In genomic region chr3:52338761-52339160, GRCm38 (mm10) we compare ENCODE assay signal across 27 mouse cellular contexts.
DNase-seq lines count a peak whose midpoint lies in the region; ATAC-seq and TF ChIP-seq lines count a peak whose summit lies in the region.
"Had no signal": no experiment of that assay in that cellular context is flagged by ENCODE, and none has a peak within 500 bp of the region (broad histone marks: within the 10 kb centered on the region; RNA-seq: fewer than 3 reads in every experiment).

No protein-coding gene starts in this region.

- peaks cover 37% of the 10 kb centered on the region for H3K4me1 ChIP-seq in heart, embryonic 15.5 days (replicated peaks)
- H3K4me1 ChIP-seq in intestine, embryonic 14.5 days (replicated peaks; ENCODE audit: control insufficient read depth, insufficient read depth, low read length) = peaks cover 21% of the 10 kb centered on the region
- peaks cover 16% of the 10 kb centered on the region for H3K4me1 ChIP-seq in intestine, postnatal 0 days (replicated peaks; ENCODE audit: control insufficient read depth, insufficient read depth, low read length)
- H3K4me1 ChIP-seq in liver, embryonic 16.5 days (ENCODE audit: control insufficient read depth, low read depth, low read length) = peaks cover 18% of the 10 kb centered on the region
- H3K4me1 ChIP-seq in liver, postnatal 0 days (ENCODE audit: insufficient read depth) = peaks cover 57% of the 10 kb centered on the region
- peaks cover 20% of the 10 kb centered on the region for H3K4me1 ChIP-seq in lung, postnatal 0 days (ENCODE audit: insufficient read depth, low read depth, low read length)

- H3K9me3 ChIP-seq in heart, embryonic 15.5 days (replicated peaks) = no peaks in the 10 kb centered on the region
- H3K9me3 ChIP-seq in intestine, embryonic 14.5 days (ENCODE audit: control insufficient read depth, low read length) = no peaks in the 10 kb centered on the region
- H3K9me3 ChIP-seq in intestine, postnatal 0 days (ENCODE audit: control insufficient read depth) = no peaks in the 10 kb centered on the region
- H3K9me3 ChIP-seq in liver, embryonic 16.5 days (replicated peaks; ENCODE audit: control insufficient read depth, low read length) = no peaks in the 10 kb centered on the region
- no peaks in the 10 kb centered on the region for H3K9me3 ChIP-seq in liver, postnatal 0 days (ENCODE audit: low read length)
- H3K9me3 ChIP-seq in lung, postnatal 0 days (ENCODE audit: low read length) = no peaks in the 10 kb centered on the region
- H3K9me3 ChIP-seq: forebrain, embryonic 10.5 days; forebrain, embryonic 13.5 days; hindbrain, embryonic 10.5 days; hindbrain, embryonic 13.5 days had no signal

- H3K4me2 ChIP-seq in heart, embryonic 15.5 days = no peak overlapping the region
- H3K4me2 ChIP-seq in intestine, embryonic 14.5 days (ENCODE audit: low read length) = no peak overlapping the region
- no peak overlapping the region for H3K4me2 ChIP-seq in intestine, postnatal 0 days (replicated peaks; ENCODE audit: low read depth)
- no peak overlapping the region for H3K4me2 ChIP-seq in liver, embryonic 16.5 days (ENCODE audit: low read depth, low read length)
- no peak overlapping the region for H3K4me2 ChIP-seq in liver, postnatal 0 days (ENCODE audit: low read depth, low read length)
- no peak overlapping the region for H3K4me2 ChIP-seq in lung, postnatal 0 days (replicated peaks; ENCODE audit: low read depth, low read length)
- H3K4me2 ChIP-seq: forebrain, embryonic 13.5 days; heart, embryonic 11.5 days; hindbrain, embryonic 13.5 days had no signal

- no peaks in the 10 kb centered on the region for H3K36me3 ChIP-seq in heart, embryonic 15.5 days
- no peaks in the 10 kb centered on the region for H3K36me3 ChIP-seq in intestine, embryonic 14.5 days (ENCODE audit: control insufficient read depth, insufficient read depth, low read length)
- H3K36me3 ChIP-seq in intestine, postnatal 0 days (ENCODE audit: control insufficient read depth, insufficient read depth) = no peaks in the 10 kb centered on the region
- no peaks in the 10 kb centered on the region for H3K36me3 ChIP-seq in liver, embryonic 16.5 days (ENCODE audit: control insufficient read depth, insufficient read depth)
- H3K36me3 ChIP-seq in liver, postnatal 0 days (replicated peaks; ENCODE audit: insufficient read depth, low read length) = no peaks in the 10 kb centered on the region
- H3K36me3 ChIP-seq in lung, postnatal 0 days (ENCODE audit: insufficient read depth, low read length) = no peaks in the 10 kb centered on the region
- H3K36me3 ChIP-seq: forebrain, embryonic 10.5 days; G1E; hindbrain, embryonic 10.5 days; hindbrain, embryonic 13.5 days had no signal

- no peak for TF ChIP-seq EP300 in liver, postnatal 0 days (IDR thresholded peaks at IDR 0.05; ENCODE audit: low read depth)
- TF ChIP-seq EP300 in lung, postnatal 0 days (IDR thresholded peaks at IDR 0.05) = peak; percentile 37; the same call in 1 of the 2 replicates

- 0 out of 2 replicates have a peak overlapping the region, but pooled peaks have one; percentile 5 for H3K27ac ChIP-seq in heart, embryonic 15.5 days
- H3K27ac ChIP-seq in intestine, embryonic 14.5 days (ENCODE audit: low read depth) = peak overlapping the region; percentile 28; the same call in 1 of the 2 replicates
- H3K27ac ChIP-seq in intestine, postnatal 0 days (ENCODE audit: low read depth, low read length) = no peak overlapping the region
- H3K27ac ChIP-seq in liver, embryonic 16.5 days (ENCODE audit: low read length) = 0 out of 2 replicates have a peak overlapping the region, but pooled peaks have one; percentile 20
- H3K27ac ChIP-seq in liver, postnatal 0 days (ENCODE audit: low read depth) = no peak overlapping the region
- no peak overlapping the region for H3K27ac ChIP-seq in lung, postnatal 0 days (ENCODE audit: low read length)
- H3K27ac ChIP-seq: forebrain, embryonic 10.5 days; forebrain, embryonic 13.5 days; hindbrain, embryonic 10.5 days; hindbrain, embryonic 13.5 days had no signal

- ATAC-seq in heart, embryonic 15.5 days (replicated peaks; ENCODE audit: insufficient number of reproducible peaks, insufficient read depth, low FRiP score, low read depth) = no peak
- no peak for ATAC-seq in intestine, embryonic 14.5 days (replicated peaks; ENCODE audit: low FRiP score, low TSS enrichment, low read depth)
- no peak for ATAC-seq in intestine, postnatal 0 days
- ATAC-seq in liver, embryonic 16.5 days (ENCODE audit: low read depth) = no peak
- ATAC-seq in liver, postnatal 0 days = no peak
- no peak for ATAC-seq in lung, postnatal 0 days
- ATAC-seq: forebrain, embryonic 13.5 days; forebrain, embryonic 16.5 days; hindbrain, embryonic 16.5 days; Patski had no signal

- intact Hi-C loops in heart, postnatal 36 days (cut with DNase I) = no loop called here

- WGBS in heart, embryonic 15.5 days = 55% methylated on average over 4 of the region's 4 CpGs
- WGBS in intestine, embryonic 14.5 days = 37% methylated on average over 4 of the region's 4 CpGs
- WGBS in intestine, postnatal 0 days = 36% methylated on average over 4 of the region's 4 CpGs
- WGBS in liver, embryonic 16.5 days (ENCODE audit: insufficient replicate concordance) = 25% methylated on average over 4 of the region's 4 CpGs
- 30% methylated on average over 4 of the region's 4 CpGs for WGBS in liver, postnatal 0 days (ENCODE audit: insufficient replicate concordance)
- 15% methylated on average over 4 of the region's 4 CpGs for WGBS in lung, postnatal 0 days

- no peak overlapping the region for H3K9ac ChIP-seq in heart, embryonic 15.5 days
- H3K9ac ChIP-seq in intestine, embryonic 14.5 days (ENCODE audit: low read length) = no peak overlapping the region
- no peak overlapping the region for H3K9ac ChIP-seq in intestine, postnatal 0 days (ENCODE audit: low read depth, low read length)
- no peak overlapping the region for H3K9ac ChIP-seq in liver, embryonic 16.5 days (ENCODE audit: low read depth, low read length)
- H3K9ac ChIP-seq in liver, postnatal 0 days (replicated peaks) = no peak overlapping the region
- no peak overlapping the region for H3K9ac ChIP-seq in lung, postnatal 0 days (replicated peaks; ENCODE audit: low read depth)
- H3K9ac ChIP-seq: forebrain, embryonic 13.5 days; hindbrain, embryonic 13.5 days had no signal

- TF ChIP-seq CTCF in intestine, postnatal 0 days (IDR thresholded peaks at IDR 0.05; ENCODE audit: low read depth) = no peak
- no peak for TF ChIP-seq CTCF in liver, postnatal 0 days (IDR thresholded peaks at IDR 0.05; ENCODE audit: low read depth)
- no peak for TF ChIP-seq CTCF in lung, postnatal 0 days (IDR thresholded peaks at IDR 0.05)

- H3K4me3 ChIP-seq in heart, embryonic 15.5 days = no peak overlapping the region
- H3K4me3 ChIP-seq in intestine, embryonic 14.5 days (ENCODE audit: low read depth, low read length) = no peak overlapping the region
- H3K4me3 ChIP-seq in intestine, postnatal 0 days (ENCODE audit: low read depth, low read length) = no peak overlapping the region
- H3K4me3 ChIP-seq in liver, embryonic 16.5 days (ENCODE audit: low read depth, low read length) = no peak overlapping the region
- no peak overlapping the region for H3K4me3 ChIP-seq in liver, postnatal 0 days (ENCODE audit: low read depth, low read length)
- H3K4me3 ChIP-seq in lung, postnatal 0 days (ENCODE audit: low read depth, low read length) = no peak overlapping the region
- H3K4me3 ChIP-seq: forebrain, embryonic 10.5 days; forebrain, embryonic 13.5 days; hindbrain, embryonic 10.5 days; hindbrain, embryonic 13.5 days had no signal

- DNase-seq in heart, postnatal 36 days = no peak
- no peak for DNase-seq in intestine, embryonic 14.5 days (ENCODE audit: low spot score)
- DNase-seq in liver, postnatal 0 days = no peak
- DNase-seq in lung, postnatal 0 days (ENCODE audit: low spot score) = peak; percentile 53
- no peak for DNase-seq in lung, postnatal 36 days
- DNase-seq: adrenal gland, postnatal 10 days; adrenal gland, postnatal 36 days; B cell, adult 2 months; cerebellum, adult 18-20 months; cerebellum, adult 9-10 months; cerebellum, postnatal 14 days; gastrocnemius, postnatal 10 days; gastrocnemius, postnatal 36 days; heart, postnatal 14 days had no signal

- H3K27me3 ChIP-seq in heart, embryonic 15.5 days = no peaks in the 10 kb centered on the region
- H3K27me3 ChIP-seq in intestine, embryonic 14.5 days (replicated peaks; ENCODE audit: control insufficient read depth, insufficient read depth, low read length) = no peaks in the 10 kb centered on the region
- no peaks in the 10 kb centered on the region for H3K27me3 ChIP-seq in intestine, postnatal 0 days (replicated peaks; ENCODE audit: control insufficient read depth, insufficient read depth, low read length)
- no peaks in the 10 kb centered on the region for H3K27me3 ChIP-seq in liver, embryonic 16.5 days (ENCODE audit: control insufficient read depth, insufficient read depth, low read depth, low read length)
- no peaks in the 10 kb centered on the region for H3K27me3 ChIP-seq in liver, postnatal 0 days (ENCODE audit: insufficient read depth, low read length)
- H3K27me3 ChIP-seq in lung, postnatal 0 days (replicated peaks; ENCODE audit: insufficient read depth, low read length) = no peaks in the 10 kb centered on the region
- H3K27me3 ChIP-seq: CH12.LX; forebrain, embryonic 13.5 days; hindbrain, embryonic 13.5 days; Patski had no signal

Comparison
In these comparisons a context has a peak if more than half of its experiments do, and no peak if none do; other contexts are left out.
1. H3K27ac ChIP-seq: peak in heart, embryonic 15.5 days (single experiment), intestine, embryonic 14.5 days (single experiment) and liver, embryonic 16.5 days (single experiment); none in intestine, postnatal 0 days (single experiment), liver, postnatal 0 days (single experiment) and lung, postnatal 0 days (single experiment).